In the genomic region with DNA sequence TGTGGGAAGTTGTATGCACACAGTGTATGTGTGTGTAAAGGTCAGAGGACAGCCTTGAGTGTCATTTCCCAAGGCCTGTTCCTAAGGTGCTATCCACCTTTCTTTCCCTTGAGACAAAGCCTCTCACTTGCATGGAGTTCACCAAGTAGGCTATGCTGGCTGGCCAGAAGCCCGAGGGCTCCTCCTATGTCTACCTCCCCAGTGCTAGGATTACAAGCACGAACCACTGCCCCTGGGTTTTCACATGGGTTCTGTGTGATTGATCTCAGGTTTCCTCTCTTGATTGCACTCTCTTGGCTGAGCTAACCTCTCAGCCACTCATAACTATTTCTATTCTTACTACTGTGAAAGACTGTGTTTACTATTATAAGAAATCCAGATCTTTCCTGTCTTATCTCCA, we compare ENCODE assay signal across 17 mouse cellular contexts.
"Had no signal": no experiment of that assay in that cellular context is flagged by ENCODE, and none has a peak within 500 bp of the region (broad histone marks: within the 10 kb centered on the region; RNA-seq: fewer than 3 reads in every experiment).

No protein-coding gene starts in this region.

- H3K27ac ChIP-seq: kidney, postnatal 0 days; layer of hippocampus, adult 2 months; limb, embryonic 10.5 days; limb, embryonic 13.5 days; liver, embryonic 12.5 days; liver, embryonic 15.5 days; lung, embryonic 15.5 days; stomach, embryonic 15.5 days had no signal

- H3K4me3 ChIP-seq: layer of hippocampus, adult 2 months; limb, embryonic 10.5 days; limb, embryonic 13.5 days; liver, embryonic 12.5 days; liver, embryonic 15.5 days; lung, embryonic 15.5 days; stomach, embryonic 15.5 days had no signal

- DNase-seq: kidney, adult 9 months; kidney, postnatal 25 days; layer of hippocampus, adult 9-11 months; liver; lung, adult 18-20 months; lung, postnatal 10 days; lung, postnatal 36 days; midbrain, embryonic 14.5 days; thymus, postnatal 25 days had no signal
